Mouse (Mus musculus) G1E-ER4 (cell line): Measurements from ENCODE around the gene Adgrg5. TPM values are rescaled to one million over a fixed set of nuclear protein-coding genes. Genes with fewer than 3 reads are reported as not detected.

Experiments
- GATA1 ChIP-seq: IDR thresholded peaks from one replicate; pipeline ENCODE4 v1.8.0; 2012; ENCODE audit warnings: low read length, inconsistent platforms
- polyA plus RNA-seq: library from polyadenylated mRNA; stranded (reverse); fragments of >175 nt; gene quantifications from 2 replicates; pipeline ENCODE4 v1.2.3, GENCODE M21; 2012

The Adgrg5 gene
- polyA plus RNA-seq, 1 experiment, result not detected

GRCm38 (mm10) chr8:94992010-94992409 is 68.5 kb downstream of the Adgrg5 start:
- no peak for TF ChIP-seq GATA1

- no peak for TF ChIP-seq GATA1
Observed at GRCm38 (mm10) chr8:94992534-94992933, 69.0 kb downstream of the Adgrg5 start.

Other genes with a start within 250 kb of the Adgrg5 start
- not detected in 2 replicates for gene Pllp, start 227.4 kb upstream of the Adgrg5 start, polyA plus RNA-seq
- not detected in 2 replicates for gene Ccl22, start 178.1 kb upstream of the Adgrg5 start, polyA plus RNA-seq
- gene Cx3cl1, start 151.7 kb upstream of the Adgrg5 start, polyA plus RNA-seq, result not detected in 2 replicates
- not detected in 2 replicates for gene Ccl17, start 113.2 kb upstream of the Adgrg5 start, polyA plus RNA-seq
- 129 and 234 TPM in 2 replicates for gene Coq9, start 85.4 kb upstream of the Adgrg5 start, polyA plus RNA-seq
- 268 and 743 TPM in 2 replicates for gene Ciapin1, start 85.3 kb upstream of the Adgrg5 start, polyA plus RNA-seq
- gene Polr2c, start 66.2 kb upstream of the Adgrg5 start, polyA plus RNA-seq, result 28.3 and 30.8 TPM in 2 replicates
- 0.15 and 0.22 TPM in 2 replicates for gene Dok4, start 47.4 kb upstream of the Adgrg5 start, polyA plus RNA-seq
- 1.4 and 1.6 TPM in 2 replicates for gene Ccdc102a, start 5.6 kb upstream of the Adgrg5 start, polyA plus RNA-seq
- 124 and 249 TPM in 2 replicates for gene Adgrg1, start 51.1 kb downstream of the Adgrg5 start, polyA plus RNA-seq
- 0.18 TPM in 1 of 2 replicates, not detected in the other for gene Adgrg3, start 94.0 kb downstream of the Adgrg5 start, polyA plus RNA-seq
- not detected in 2 replicates for gene Drc7, start 131.4 kb downstream of the Adgrg5 start, polyA plus RNA-seq
- gene Katnb1, start 157.5 kb downstream of the Adgrg5 start, polyA plus RNA-seq, result 31.7 and 45.0 TPM in 2 replicates